Mouse (Mus musculus) C2C12 (cell line): ENCODE data around the gene Prpf19. TPM values are rescaled to one million over a fixed set of nuclear protein-coding genes. Genes with fewer than 3 reads are reported as not detected.

ENCODE experiments used
- H3K27me3 ChIP-seq: one replicate; pipeline ENCODE4 v1.6.1; 2011; ENCODE audit not compliant: control insufficient read depth, insufficient read depth, insufficient read length
- H3K36me3 ChIP-seq: one replicate; pipeline ENCODE4 v1.6.1; 2011; ENCODE audit not compliant: control insufficient read depth, insufficient read depth
- H3K4me3 ChIP-seq: one replicate; pipeline ENCODE4 v1.5.1; 2011; ENCODE audit warnings: mild to moderate bottlenecking, control low read depth; ENCODE audit not compliant: poor library complexity, insufficient read depth, severe bottlenecking
- H3K79me2 ChIP-seq: one replicate; pipeline ENCODE4 v1.6.1; 2011; ENCODE audit not compliant: control insufficient read depth, insufficient read depth
- H3K79me3 ChIP-seq: one replicate; pipeline ENCODE4 v1.6.1; 2011; ENCODE audit warnings: low read depth, control low read depth
- H3ac ChIP-seq: one replicate; pipeline ENCODE3; 2011; ENCODE audit warnings: low read depth; ENCODE audit not compliant: control insufficient read depth, insufficient read length
- CEBPB ChIP-seq: IDR thresholded peaks from one replicate; pipeline ENCODE4 v1.6.1; 2011; ENCODE audit warnings: low read depth, mild to moderate bottlenecking, control low read depth, moderate library complexity
- CTCF ChIP-seq: IDR thresholded peaks from one replicate; pipeline ENCODE4 v1.5.1; 2011; ENCODE audit not compliant: control insufficient read depth, insufficient read depth, insufficient read length
- FOSL1 ChIP-seq: IDR thresholded peaks from one replicate; pipeline ENCODE4 v1.8.0; 2011; ENCODE audit warnings: mild to moderate bottlenecking, low read length; ENCODE audit not compliant: poor library complexity, insufficient read depth, severe bottlenecking
- MAX ChIP-seq: IDR thresholded peaks from one replicate; pipeline ENCODE4 v1.6.1; 2011; ENCODE audit warnings: mild to moderate bottlenecking, control low read depth
- MYOD1 ChIP-seq: IDR thresholded peaks from one replicate; pipeline ENCODE4 v1.6.1; 2011; ENCODE audit warnings: low read depth; ENCODE audit not compliant: control insufficient read depth, insufficient read length
- MYOG ChIP-seq: IDR thresholded peaks from one replicate; pipeline ENCODE4 v1.6.1; 2011; ENCODE audit not compliant: control insufficient read depth, insufficient read length; ENCODE audit errors: extremely low read depth
- USF1 ChIP-seq: IDR thresholded peaks from one replicate; pipeline ENCODE4 v1.6.1; 2011; ENCODE audit warnings: low read depth, mild to moderate bottlenecking, control low read depth, moderate library complexity
- polyA plus RNA-seq: library from polyadenylated mRNA; unstranded; fragments of >200 nt; fragmentation: generic; extraction: Trizol; gene quantifications from one replicate; pipeline ENCODE4 v1.2.1, GENCODE M21; 2012; ENCODE audit warnings: missing spikeins

Gene Prpf19
- polyA plus RNA-seq, 1 experiment: 299 TPM

- Histone ChIP-seq H3ac (no peak overlapping the region), H3K79me3 (peaks cover 1% of the 10 kb centered on the region), H3K27me3 (no peaks in the 10 kb centered on the region), H3K79me2 (no peaks in the 10 kb centered on the region), H3K4me3 (no peak overlapping the region), H3K36me3 (peaks cover 34% of the 10 kb centered on the region)
- no peak for TF ChIP-seq CTCF
- TF ChIP-seq USF1: no peak
- TF ChIP-seq MAX: no peak
- TF ChIP-seq MYOG: no peak
- no peak for TF ChIP-seq CEBPB
- TF ChIP-seq FOSL1: no peak
- TF ChIP-seq MYOD1: no peak
Observed at GRCm38 (mm10) chr19:10856520-10856919, 38.5 kb upstream of the Prpf19 start.

DNA sequence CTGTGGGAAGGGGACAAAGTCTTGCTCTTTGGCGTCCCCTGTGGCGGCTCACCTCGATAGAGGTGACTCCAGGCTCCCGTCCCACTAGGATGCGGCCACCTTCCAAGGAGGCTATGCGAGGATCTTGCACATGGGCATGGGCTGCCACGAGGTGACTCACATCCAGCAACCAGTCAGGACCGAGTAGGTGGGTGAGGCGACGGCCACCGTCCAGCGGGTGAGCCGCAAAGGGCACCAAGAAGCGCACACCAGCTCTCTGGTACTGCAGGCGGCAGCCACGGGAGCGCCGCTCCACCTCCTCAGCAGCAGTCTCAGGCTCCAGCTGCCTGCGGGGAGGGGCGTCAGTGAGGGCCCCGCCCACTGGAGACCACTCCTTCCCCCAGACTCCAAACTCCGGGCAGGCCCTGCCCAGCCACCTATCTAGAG, 34.9 kb upstream of the Prpf19 start:
- H3K36me3 ChIP-seq: peaks cover 67% of the 10 kb centered on the region
- peaks cover 1% of the 10 kb centered on the region for H3K79me3 ChIP-seq
- H3K4me3 ChIP-seq: no peak overlapping the region
- H3K79me2 ChIP-seq: no peaks in the 10 kb centered on the region
- TF ChIP-seq FOSL1 (no peak), CTCF (no peak), MYOD1 (no peak), USF1 (no peak), MAX (no peak), CEBPB (no peak)
- no peaks in the 10 kb centered on the region for H3K27me3 ChIP-seq
- H3ac ChIP-seq: no peak overlapping the region

GRCm38 (mm10) chr19:10866351-10866750, 28.7 kb upstream of the Prpf19 start:
- no peak overlapping the region for H3ac ChIP-seq
- H3K27me3 ChIP-seq: no peaks in the 10 kb centered on the region
- H3K79me2 ChIP-seq: peaks cover 34% of the 10 kb centered on the region
- TF ChIP-seq CEBPB (no peak), FOSL1 (no peak), MAX (no peak), MYOD1 (no peak), MYOG (no peak), CTCF (no peak), USF1 (no peak)
- no peak overlapping the region for H3K4me3 ChIP-seq
- peaks cover 62% of the 10 kb centered on the region for H3K36me3 ChIP-seq
- peaks cover 21% of the 10 kb centered on the region for H3K79me3 ChIP-seq

DNA sequence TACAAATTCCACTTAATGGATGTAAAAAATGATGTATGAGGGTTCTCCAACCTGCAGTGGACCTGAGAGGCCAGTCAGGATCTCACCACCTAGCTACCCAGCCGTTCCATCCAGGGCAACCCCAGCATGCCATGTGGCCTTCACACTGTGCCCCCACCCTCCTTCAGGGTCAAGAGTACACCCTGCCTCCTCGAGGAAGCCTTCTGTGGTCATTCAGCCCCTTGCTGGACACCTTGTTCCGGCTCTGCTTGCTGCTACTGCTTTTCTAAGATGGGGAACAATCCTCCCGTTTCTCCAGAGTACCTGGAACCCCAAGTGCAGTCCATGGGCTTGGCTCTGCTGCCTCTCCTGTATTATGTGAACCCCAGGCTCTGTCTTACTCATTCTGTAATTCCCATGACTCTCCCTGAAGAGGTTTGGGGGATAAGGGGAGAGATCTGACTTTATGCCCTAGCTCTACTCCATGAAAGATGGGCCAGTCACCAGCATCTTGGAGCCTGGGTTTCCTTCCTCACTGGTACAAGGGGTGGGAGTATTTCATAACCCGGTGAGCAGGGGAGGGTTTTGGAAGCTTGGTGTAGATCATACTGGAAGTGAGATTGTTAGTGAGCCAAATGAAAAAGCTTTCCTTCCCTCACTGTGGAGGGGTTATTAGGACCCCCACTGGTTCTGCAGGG, 26.9 kb upstream of the Prpf19 start:
- H3K4me3 ChIP-seq: peak overlapping the region; percentile 80
- peaks cover 34% of the 10 kb centered on the region for H3K79me2 ChIP-seq
- H3K27me3 ChIP-seq: no peaks in the 10 kb centered on the region
- peak overlapping the region; percentile 94 for H3ac ChIP-seq
- H3K79me3 ChIP-seq: peaks cover 21% of the 10 kb centered on the region
- no peak for TF ChIP-seq MAX
- no peak for TF ChIP-seq MYOG
- no peak for TF ChIP-seq USF1
- no peak for TF ChIP-seq MYOD1
- TF ChIP-seq FOSL1: no peak
- no peak for TF ChIP-seq CTCF
- peaks cover 65% of the 10 kb centered on the region for H3K36me3 ChIP-seq

- TF ChIP-seq FOSL1 (no peak), CEBPB (no peak), CTCF (no peak), MAX (no peak), MYOG (no peak), MYOD1 (no peak), USF1 (no peak)
- Histone ChIP-seq H3K79me2 (peaks cover 34% of the 10 kb centered on the region), H3ac (peak overlapping the region; percentile 94), H3K36me3 (peaks cover 65% of the 10 kb centered on the region), H3K27me3 (no peaks in the 10 kb centered on the region), H3K4me3 (peak overlapping the region; percentile 80), H3K79me3 (peaks cover 21% of the 10 kb centered on the region)
Observed at GRCm38 (mm10) chr19:10868623-10869141, 26.3 kb upstream of the Prpf19 start.
